Mouse (Mus musculus): ENCODE data around the gene Vps11.
"Not testable (repeated sequence)": the region's sequence is repeated elsewhere in the genome, so short reads cannot be mapped to it uniquely, and the experiment has no call there.

The Vps11 gene

DNA sequence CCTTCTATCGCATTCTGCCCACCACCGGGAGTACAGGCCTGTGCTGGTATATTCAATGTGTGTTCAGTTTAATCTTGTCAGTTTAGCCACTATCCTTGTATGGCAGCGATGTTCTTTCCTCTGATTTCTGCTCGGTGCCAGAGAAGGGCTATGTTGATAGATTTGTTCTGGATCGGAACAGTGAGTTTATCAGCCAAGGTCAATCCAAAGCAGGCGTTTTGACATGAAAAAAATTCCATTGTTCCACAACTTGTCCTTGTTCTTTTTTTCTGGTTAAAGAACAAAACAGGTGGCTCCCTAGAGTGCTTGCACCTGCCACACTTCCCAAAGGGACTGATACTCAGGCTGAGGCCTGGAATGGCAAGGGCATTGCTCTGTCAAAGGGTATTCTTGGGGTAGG lies 14.7 kb upstream of the Vps11 start:
- no peak for DNase-seq (ENCODE audit: low spot score in 2 of 2)

GRCm38 (mm10) chr9:44373386-44373785 lies 11.9 kb upstream of the Vps11 start:
- no peak for DNase-seq (ENCODE audit: low spot score in 2 of 2)

- no peak for DNase-seq (ENCODE audit: low spot score in 2 of 2)
Observed at GRCm38 (mm10) chr9:44364480-44364879, 3.0 kb upstream of the Vps11 start.

DNA sequence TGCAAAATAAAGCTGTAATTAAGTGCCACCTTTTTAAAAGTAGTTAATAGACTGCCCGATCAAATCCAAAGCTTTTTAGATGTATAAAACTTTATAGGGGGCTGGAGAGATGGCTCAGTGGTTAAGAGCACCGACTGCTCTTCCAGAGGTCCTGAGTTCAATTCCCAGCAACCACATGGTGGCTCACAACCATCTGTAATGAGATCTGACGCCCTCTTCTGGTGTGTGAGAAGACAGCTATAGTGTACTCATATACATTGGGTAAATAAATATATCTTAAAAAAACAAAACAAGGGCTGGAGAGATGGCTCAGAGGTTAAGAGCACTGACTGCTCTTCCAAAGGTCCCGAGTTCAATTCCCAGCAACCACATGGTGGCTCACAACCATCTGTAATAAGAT lies 461 bp upstream of the Vps11 start:
- DNase-seq (ENCODE audit: low spot score in 2 of 2) = not testable (repeated sequence)

DNA sequence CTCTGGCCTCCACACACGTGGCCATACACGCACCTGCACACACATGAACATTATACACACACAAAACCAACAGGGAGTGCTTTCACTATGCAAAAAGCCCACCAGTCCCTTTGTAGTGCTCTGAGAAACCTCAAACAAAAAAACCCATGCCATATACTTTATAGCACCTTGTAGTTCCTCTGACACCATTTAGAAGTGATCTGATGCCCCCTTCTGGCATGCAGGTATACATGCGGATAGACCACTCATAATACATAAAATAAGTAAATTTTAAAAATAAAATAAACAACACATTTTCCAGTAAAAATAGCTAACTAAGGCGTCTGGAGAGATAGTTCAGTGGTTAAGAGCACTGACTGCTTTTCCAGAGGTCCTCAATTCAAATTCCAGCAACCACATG lies 4.3 kb downstream of the Vps11 start:
- no peak for DNase-seq (ENCODE audit: low spot score in 2 of 2)

DNA sequence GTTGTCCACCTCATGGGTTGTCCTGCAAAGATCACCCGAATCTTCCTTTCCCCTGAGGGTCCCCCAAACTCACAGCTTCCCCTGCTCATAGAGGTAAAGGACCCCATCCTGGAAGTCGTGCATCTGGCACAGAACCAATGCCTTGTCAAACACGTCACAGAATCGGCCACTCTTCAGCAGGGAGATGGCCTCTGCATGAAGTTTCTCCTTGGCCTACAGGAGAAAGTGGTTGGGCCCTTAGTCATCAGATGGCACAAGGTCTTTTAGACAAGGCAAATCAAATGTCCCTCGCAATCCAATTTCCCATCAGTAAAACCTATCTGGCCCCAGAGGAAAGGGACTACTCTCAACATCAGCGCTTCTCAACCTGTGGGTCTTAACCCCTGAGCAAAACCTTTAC lies 8.3 kb downstream of the Vps11 start:
- DNase-seq (ENCODE audit: low spot score in 2 of 2) = no peak

DNA sequence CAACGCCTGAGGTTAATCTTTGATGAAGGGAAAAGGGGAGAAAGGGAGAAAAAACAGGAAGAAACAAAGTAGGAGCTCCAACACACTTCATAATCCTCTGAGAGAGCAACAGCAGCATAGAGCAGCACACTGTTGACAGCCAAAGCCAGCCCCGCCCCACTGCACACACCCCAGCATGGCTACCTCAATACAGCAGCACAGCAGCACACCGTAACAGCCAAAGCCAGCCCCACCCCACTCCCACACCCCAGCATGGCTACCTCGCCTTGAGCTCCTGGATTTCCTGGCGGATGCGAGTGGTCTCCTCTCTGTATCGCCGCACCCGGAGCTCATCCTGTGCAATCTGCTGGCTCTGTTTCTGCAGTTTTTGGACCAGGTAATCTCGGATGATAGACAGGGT lies 9.1 kb downstream of the Vps11 start:
- no peak for DNase-seq (ENCODE audit: low spot score in 2 of 2)

- no peak for DNase-seq (ENCODE audit: low spot score in 2 of 2)
Observed at GRCm38 (mm10) chr9:44351396-44351795, 10.1 kb downstream of the Vps11 start.

- no peak for DNase-seq (ENCODE audit: low spot score in 2 of 2)
Observed at GRCm38 (mm10) chr9:44348546-44348945, 12.9 kb downstream of the Vps11 start.

DNA sequence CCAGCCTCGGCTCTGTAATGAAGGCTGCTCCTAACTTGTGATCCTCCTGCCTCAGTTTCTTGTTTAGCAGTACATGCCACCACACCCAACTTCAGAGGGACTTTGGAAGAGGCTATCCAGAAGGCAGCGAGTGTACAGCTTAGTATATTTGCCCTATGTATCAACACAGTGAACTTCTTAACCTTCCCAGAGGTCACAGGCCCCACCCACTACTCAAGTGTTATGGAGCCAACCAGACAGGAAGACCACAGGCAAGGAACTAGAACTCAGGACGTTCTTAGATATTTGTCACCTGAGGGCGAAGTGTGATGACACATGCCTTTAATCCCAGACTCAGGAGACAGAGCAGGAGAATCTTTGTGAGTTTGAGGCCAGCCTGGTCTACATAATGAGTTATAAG lies 13.8 kb downstream of the Vps11 start:
- no peak for DNase-seq (ENCODE audit: low spot score in 2 of 2)

GRCm38 (mm10) chr9:44347166-44347565 lies 14.3 kb downstream of the Vps11 start:
- DNase-seq (ENCODE audit: low spot score in 2 of 2) = no peak

DNA sequence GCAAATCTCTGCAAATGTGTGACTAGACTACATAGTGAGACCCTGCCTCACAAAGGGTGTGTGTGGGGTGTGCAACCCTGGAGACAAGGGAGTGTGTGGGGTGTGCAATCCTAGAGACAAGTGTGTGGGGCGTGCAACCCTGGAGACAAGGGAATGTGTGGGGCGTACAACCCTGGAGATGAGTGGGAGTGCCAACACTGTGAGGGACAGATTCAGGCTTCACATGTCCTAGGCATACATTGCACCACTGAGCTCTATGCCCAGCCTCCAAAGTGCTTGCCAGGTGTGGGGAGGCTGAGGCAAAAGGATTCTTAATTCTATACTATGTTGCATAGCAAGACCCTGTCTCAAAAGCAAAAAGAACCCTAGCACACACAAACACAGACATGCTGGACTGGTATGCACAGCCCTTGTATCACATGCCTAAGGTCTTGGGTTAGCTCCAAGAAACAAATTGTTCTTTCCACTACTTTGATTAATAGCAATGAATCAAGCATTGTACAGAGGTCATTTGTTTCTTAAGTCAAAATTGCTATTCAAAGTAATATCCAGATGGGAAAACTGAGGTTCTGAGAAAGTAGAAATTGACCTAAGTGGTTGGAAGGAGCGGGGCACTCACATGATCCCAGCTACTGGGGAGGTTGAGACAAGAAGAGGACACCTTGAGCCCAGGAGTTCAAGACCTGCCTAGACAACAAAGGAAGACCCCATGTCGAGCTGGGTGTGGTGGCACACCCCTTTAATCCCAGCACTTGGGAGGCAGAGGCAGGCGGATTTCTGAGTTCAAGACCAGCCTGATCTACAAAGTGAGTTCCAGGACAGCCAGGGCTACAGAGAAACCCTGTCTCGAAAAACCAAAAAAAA lies 15.7 kb downstream of the Vps11 start:
- peak in 1 of 2 experiments; percentile 37 for DNase-seq (ENCODE audit: low spot score in 2 of 2)

GRCm38 (mm10) chr9:44343781-44344421 lies 17.6 kb downstream of the Vps11 start, which contains the start of gene Hmbs:
Gene Hmbs (minus strand): TSS chr9:44344228.
- DNase-seq (ENCODE audit: low spot score in 2 of 2) = peak; percentile 88 to 94

- no peak for DNase-seq (ENCODE audit: low spot score in 2 of 2)
Observed at GRCm38 (mm10) chr9:44343290-44343689, 18.2 kb downstream of the Vps11 start.

DNA sequence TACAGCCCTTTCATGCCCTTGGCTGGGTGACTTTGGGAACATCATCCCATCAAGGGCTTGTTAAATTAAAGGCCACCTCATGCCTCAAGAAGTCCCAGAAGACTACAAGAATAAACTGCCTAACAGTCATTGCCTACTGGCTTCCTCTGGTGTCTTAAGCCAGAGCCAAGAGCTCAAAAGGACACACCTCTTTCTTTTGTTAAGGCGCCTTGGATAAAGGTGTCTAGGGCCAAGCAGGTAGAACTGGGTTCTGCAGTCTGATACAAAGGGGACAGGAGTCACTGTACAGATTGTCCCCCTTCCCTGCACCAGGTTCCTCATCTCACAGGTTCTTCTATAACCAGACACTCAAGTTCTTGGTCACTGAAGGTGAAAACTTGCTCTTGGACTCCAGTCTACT lies 18.9 kb downstream of the Vps11 start:
- DNase-seq (ENCODE audit: low spot score in 2 of 2) = no peak

- no peak for DNase-seq (ENCODE audit: low spot score in 2 of 2)
Observed at GRCm38 (mm10) chr9:44342173-44342572, 19.3 kb downstream of the Vps11 start.

GRCm38 (mm10) chr9:44341487-44341886 lies 20.0 kb downstream of the Vps11 start:
- DNase-seq (ENCODE audit: low spot score in 2 of 2) = no peak

GRCm38 (mm10) chr9:44338574-44338973 lies 22.9 kb downstream of the Vps11 start:
- DNase-seq (ENCODE audit: low spot score in 2 of 2) = no peak

DNA sequence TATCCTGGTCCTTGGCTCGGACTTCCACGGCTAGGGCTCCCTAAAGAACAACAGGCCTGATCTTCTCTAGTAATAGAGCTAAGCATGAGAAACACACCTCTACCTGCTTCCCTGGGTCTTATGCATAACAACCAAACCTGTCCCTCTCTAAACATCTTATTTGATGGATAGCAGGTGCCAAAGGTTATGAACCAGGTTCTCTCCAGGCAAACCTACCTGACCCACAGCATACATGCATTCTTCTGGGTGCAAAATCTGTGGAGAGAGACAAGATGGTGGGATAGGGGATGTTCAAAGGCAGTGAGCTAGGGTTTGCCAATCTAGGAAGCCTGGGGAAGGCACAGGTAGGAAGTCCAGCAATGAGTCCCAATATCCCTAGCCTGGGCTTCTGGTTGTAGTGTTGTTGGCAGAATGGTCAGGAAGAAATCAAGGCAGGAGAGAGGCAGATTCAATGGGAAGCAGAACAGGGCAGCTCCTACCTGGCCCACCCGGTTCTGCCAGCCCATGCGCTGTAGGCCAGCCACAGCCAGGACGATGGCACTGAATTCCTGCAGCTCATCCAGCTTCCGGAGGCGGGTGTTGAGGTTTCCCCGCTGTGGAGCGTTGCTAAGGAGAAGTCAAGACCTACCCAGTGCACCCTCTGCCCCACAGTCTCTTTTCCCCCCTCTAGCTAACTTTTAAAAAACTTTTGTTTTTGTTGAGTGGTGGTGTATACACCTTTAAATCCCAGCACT lies 23.9 kb downstream of the Vps11 start:
- no peak for DNase-seq (ENCODE audit: low spot score in 2 of 2)

DNA sequence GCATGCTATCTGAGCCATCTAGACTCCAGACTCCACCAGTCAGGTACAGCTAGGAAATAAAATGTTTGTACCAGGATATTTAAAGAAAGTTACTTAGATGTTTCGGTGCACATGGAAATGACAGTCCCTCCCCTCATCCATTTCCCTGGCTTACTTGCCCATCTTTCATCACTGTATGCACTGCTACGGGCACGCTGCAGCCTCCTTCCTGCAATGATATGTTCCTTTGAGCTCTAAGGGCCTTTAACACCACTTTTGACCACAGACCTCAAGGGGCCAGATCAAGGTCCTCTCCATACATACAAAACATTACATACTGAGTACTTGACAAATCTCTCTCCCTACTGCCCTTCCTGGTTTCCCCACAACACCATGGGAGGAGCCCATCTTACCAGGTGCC lies 24.5 kb downstream of the Vps11 start:
- DNase-seq (ENCODE audit: low spot score in 2 of 2) = no peak

DNA sequence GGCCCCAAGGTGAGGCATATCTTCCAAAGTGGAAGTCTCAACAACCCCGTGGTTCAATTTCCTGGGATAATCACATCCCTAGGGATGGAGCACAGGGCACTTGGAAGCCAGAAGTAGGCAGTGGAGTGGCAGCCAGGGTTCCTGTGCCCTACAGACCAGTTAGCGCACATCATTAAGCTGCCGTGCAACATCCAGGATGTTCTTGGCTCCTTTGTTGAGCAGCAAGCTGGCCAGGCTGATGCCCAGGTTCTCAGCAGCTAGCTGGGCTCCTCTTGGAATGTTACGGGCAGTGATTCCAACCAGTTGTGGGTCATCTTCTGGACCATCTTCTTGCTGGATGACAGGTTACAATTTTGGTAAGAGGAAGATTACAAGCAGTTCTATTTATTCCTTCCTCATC lies 25.0 kb downstream of the Vps11 start:
- not testable (repeated sequence) for DNase-seq (ENCODE audit: low spot score in 2 of 2)

DNA sequence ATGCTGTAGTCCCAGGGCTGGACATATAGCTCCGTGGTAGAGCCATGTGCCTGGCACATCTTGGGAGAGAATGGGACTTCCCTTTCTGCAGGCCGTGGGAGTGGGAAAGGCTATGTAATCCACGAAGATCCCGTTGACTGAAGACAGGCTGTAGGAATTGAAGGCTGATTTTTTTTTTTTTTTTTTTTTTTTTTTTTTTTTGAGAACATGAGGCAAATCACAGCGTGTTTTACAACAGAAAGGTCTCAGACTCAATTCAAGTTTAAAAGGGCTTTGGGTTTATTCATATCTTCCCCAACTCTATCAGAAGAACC lies 25.4 kb downstream of the Vps11 start:
- DNase-seq (ENCODE audit: low spot score in 2 of 2) = no peak

All from right cerebral cortex, adult 2 months (tissue).